Mouse (Mus musculus): ENCODE results near the gene D430042O09Rik.

The D430042O09Rik gene

GRCm38 (mm10) chr7:125740521-125740920 lies 32.8 kb downstream of the D430042O09Rik start:
- no peak for DNase-seq (ENCODE audit: low read depth)

DNA sequence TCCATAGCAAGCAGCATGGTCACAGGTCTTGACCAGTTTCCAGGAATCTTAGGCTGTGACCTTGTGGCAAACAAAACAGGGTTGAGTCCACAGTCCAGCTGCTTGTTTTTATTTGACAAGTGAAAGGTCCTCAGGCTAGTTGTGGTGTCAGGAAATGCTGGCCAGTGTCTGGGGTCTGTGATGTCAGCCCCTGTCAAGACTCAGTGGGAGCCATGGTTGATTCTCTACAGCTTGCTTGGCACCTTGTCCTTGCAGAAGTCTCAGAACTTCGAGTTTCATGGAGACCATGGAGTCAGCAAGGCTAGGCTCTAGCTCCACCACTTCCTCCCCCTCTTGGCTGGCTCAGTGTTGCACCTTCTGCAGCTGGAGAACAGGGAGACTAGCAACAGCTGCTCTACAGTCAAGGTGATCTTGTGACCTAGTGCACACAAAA lies 33.6 kb downstream of the D430042O09Rik start:
- DNase-seq (ENCODE audit: low read depth), result no peak

- no peak for DNase-seq (ENCODE audit: low read depth)
These were observed 37.1 kb downstream of the D430042O09Rik start for GRCm38 (mm10) chr7:125744774-125745173.

DNA sequence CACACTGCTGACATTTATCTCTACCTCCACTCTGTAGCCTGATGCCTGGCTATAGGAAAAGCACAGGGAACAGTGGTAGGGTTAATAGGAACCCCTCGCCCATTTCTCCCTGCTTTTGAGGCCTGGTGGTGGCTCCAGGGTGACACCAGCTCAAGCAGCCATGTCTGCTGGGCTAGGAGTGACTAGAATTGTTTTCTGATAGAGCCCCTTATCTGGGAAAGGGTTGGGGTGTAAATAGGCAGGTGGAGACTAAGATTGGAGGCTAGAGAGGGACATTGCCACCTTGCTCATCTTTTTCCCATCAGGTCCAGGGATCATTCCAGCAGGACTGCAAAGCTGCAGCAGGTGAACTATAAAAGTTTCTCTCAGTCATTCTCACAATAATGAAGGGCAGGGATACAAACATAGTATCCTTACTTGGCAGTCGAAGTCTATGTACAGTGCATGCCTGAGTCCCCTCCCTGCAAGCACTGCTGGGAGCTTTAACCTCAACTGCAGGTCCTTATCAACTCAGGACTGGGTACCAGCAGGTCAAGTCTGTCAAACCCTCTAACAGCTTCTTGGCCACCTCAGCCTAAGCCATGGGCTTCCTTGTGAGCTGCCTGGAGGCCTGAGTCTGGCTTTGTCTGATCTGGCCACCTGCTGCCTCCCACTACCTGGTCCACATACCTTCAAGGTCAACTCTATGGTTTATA lies 39.1 kb downstream of the D430042O09Rik start:
- DNase-seq (ENCODE audit: low read depth), result no peak

- DNase-seq (ENCODE audit: low read depth), result peak; percentile 22
These were observed 39.6 kb downstream of the D430042O09Rik start for GRCm38 (mm10) chr7:125747316-125747690.

- DNase-seq (ENCODE audit: low read depth), result peak; percentile 36
These were observed 40.5 kb downstream of the D430042O09Rik start for GRCm38 (mm10) chr7:125748186-125748585.

DNA sequence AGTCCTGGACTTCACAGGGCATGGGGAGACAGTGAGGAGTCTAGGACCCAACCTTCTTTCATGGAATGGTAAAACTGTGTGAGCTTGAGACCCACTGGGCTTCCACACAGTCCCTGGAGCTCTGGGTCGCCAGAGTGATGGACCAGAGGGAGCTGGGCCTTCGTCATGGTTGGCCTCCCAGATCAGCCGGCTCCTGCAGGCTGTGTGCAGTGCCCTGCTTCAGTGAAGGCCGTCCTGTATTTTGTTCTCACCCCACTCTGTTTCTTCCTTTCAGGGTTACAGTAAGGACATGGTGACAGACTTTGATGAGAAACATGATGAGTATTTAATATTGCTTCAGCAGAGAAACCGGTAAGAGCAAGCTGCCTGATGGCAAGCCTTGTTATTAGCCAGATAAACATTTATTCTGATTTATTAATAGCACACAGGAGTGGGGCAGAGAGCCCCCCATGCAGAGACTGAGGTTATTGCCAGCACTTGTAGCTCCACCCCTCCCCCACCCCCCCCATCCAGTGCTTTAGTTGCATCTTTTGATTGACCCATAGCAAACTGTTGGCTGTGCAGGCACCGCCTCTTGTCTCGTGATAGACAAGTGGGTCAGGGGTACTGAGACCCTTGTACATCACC lies 45.1 kb downstream of the D430042O09Rik start:
- DNase-seq (ENCODE audit: low read depth), result no peak

DNA sequence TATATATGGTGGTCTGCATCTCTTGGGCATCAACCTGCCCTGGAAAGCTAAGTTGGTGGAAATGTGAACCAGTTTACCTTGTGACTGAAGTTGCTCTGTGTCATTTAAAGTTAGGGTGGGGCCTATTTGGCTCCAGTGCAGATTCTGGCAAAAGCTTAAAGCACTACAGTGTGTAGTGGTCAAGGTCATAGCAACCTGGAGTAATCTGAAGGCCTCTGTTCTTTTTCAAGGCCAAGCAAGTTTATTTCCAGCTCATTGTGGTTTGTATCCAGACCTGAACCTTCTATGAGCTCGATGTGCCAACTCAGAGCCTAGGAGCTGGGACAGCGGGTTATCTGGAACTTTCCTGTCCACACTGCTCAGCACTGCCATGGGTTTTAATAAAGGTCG lies 45.6 kb downstream of the D430042O09Rik start:
- DNase-seq (ENCODE audit: low read depth), result no peak

DNA sequence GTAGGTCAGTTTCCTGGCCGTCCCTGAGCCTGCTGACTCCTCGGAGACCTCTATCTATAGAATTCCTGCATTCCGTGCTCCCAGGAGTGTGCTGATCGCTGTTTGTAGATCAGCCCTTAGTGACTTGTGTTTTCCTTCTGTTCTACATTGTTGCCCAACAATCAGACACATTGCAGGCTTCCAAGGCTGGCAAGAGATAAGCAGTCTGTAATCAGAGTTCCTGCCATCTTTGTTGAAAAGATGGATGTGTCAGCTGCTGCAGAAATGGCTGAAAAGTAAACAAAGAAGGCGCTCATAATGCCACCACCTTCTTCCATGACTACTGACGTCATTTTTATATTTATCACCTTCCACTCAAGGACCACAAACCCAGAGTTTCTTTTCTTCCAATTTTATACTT lies 49.1 kb downstream of the D430042O09Rik start:
- no peak for DNase-seq (ENCODE audit: low read depth)

DNA sequence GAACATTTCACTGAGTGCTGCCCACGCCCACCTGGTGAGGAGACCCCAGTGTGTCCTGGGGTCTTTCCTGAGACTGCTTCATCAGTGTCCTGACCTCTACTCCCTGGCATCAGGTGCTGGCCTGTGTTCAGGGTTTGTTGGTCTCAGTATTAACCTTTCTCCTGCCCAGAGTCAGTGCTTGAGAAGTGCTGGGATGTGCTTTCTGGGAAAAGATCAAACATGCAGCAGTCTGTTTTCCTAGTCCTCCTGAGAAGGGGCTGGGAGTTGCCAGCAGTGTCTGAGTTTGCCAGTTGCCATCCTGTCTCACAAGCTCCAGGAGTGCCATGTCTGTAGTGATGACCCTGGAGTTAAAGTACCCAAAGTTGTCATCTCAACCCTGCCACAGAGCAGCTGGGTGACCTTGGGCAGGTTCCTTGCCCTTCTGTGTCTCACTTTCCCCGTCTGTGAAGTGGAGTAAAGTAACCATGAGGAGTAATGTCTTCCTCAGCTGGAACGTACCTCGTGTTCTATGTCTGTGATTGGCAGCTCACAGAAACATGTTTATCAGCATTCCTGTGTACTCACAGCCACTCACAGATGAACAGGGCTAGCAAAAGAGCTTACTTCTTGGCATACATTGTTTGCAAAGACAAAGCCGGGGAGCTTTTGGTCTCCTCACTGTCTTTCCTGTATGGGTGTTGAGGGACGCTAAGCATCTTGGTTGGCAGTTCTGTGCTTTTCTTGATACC lies 50.4 kb downstream of the D430042O09Rik start:
- no peak for DNase-seq (ENCODE audit: low read depth)

GRCm38 (mm10) chr7:125762289-125762688 lies 54.6 kb downstream of the D430042O09Rik start:
- no peak for DNase-seq (ENCODE audit: low read depth)

GRCm38 (mm10) chr7:125762883-125763830 lies 55.5 kb downstream of the D430042O09Rik start:
- no peak for DNase-seq (ENCODE audit: low read depth)

GRCm38 (mm10) chr7:125764373-125764772 lies 56.7 kb downstream of the D430042O09Rik start:
- DNase-seq (ENCODE audit: low read depth), result no peak

DNA sequence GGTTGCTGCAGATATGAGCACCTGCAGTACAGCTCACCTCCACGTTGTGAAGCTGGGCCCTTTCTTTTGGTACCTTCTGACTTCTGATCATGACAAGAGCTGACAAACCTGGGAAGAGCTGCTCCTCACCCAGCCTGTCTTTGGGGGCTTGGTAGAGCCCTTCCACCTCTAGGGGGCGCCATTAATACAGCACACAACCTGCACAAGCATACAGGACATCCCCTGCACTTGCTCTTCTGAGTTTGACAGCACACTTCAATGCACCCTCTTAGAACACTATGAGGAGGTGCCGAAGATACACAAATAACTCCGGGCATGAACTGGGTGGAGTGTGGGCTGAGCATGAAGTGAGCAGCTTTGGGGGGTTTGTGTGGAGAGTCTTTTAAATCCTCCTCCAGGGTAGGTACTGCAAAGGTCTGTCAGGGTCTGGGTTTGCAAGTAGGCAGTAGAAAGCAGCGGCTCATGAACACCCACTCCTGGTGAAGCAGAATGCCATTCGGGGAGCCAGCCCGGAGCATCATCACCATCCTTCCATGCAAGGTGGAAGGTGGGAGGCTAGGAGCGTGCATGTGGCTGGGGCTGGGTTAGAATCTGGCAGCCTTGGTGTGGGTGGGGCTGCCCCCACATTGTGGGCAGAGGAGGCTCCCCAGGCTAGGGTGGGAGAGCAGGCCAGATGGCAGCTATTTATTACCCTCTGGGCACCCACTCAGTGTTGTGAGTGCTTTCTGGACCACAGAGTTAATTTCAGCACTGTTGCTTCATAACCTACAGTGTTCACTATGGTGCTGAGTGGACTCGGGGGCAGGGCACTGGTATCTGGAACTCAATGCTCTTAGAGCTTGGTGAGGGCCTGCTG lies 59.5 kb downstream of the D430042O09Rik start:
- peak; percentile 30 for DNase-seq (ENCODE audit: low read depth)

DNA sequence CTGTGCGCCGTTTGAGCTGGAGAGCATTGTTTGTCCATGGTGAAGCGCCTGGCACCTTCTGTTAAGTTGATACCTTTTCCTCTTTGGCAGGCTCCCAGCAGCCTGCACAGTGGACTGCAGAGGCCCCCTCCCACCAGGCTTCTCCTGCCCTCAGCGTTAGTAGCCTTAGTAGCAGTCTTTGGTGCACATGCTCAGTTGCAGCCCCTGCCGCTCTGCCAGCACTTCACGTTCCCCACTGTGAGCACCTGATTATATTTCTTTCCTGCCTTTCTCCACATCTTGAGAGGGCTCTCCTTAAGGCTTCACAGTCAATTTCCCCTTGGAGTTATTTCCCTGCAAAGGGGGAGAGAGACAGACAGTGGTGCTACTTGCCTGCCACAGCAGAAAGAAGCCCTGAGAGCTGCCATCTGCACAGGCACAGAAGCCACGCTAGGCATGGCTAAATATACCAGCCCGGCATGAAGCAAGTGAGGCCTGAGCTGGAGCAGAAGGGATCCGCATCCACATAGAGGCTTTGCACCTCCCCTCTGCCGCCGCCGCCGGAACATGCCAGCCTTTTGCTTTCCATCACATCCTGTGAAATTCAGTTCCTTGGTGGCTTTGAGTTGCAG lies 65.4 kb downstream of the D430042O09Rik start:
- DNase-seq (ENCODE audit: low read depth), result no peak

DNA sequence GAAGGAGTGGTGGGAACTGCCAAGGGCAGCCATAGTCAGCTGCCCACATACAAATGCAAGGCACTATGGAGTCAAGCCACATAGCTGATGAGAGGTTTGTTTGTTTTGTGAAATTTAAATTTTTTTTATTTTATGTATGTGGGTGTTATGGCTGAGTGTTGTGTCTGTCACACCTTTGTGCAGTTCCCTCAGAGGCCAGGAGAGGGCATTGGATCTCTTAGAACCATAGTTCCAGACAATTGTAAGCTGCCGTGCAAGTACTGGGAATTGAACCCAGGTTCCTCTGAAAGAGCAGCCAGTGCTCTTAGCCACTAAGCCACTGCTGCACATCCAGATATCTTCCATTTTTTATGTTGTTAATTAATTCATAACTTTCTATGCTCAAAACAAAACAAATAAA lies 75.5 kb downstream of the D430042O09Rik start:
- DNase-seq (ENCODE audit: low read depth), result peak; percentile 42

DNA sequence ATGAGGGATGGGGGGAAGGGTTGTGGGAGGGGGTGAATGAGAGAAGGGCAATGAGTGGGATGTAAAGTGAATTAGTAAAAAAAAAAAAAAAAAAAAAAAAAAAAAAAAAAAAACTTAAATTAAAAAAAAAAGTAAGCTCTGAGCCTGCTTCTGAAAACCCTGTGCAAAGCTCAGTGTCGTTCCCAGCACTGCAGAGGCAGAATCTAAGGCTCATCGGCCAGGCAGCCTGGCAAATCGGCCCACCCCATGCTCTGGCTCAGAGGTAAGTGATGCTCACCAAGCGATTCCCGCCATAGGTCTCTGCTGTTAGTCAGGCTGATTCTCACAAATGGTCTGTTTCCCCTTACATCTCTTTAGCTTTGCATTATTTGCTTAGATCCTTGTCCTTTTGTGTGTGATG lies 78.4 kb downstream of the D430042O09Rik start:
- DNase-seq (ENCODE audit: low read depth), result no peak

DNA sequence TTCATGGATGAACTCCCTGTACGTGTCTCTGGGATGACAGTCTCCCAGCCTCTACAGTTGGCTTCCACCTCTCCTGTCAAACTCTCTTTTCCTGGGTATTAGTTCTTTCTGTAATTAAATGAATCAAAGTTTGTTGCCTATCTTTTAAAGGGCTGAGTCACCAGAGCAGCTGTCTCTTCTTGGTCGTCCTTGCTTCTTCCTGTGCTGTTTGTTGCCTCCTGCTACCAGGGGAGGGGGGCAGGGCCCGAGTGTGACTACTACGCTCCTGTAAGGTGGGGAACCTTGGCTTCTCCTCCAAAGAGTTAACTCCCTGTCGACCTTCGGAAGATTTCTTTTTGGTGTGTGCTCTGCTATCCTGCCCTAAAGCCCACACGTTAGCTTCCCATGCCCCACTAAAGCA lies 79.4 kb downstream of the D430042O09Rik start:
- DNase-seq (ENCODE audit: low read depth), result no peak

GRCm38 (mm10) chr7:125790039-125790438 lies 82.4 kb downstream of the D430042O09Rik start:
- no peak for DNase-seq (ENCODE audit: low read depth)

GRCm38 (mm10) chr7:125806571-125806970 lies 98.9 kb downstream of the D430042O09Rik start:
- DNase-seq (ENCODE audit: low read depth), result no peak

- no peak for DNase-seq (ENCODE audit: low read depth)
These were observed 100.5 kb downstream of the D430042O09Rik start for GRCm38 (mm10) chr7:125808210-125808609.
